Mouse (Mus musculus) gastrocnemius, postnatal 36 days (tissue): Measurements from ENCODE around the gene Col6a2. TPM values are rescaled to one million over a fixed set of nuclear protein-coding genes. Genes with fewer than 3 reads are reported as not detected.

Experiments used
- DNase-seq, 2 experiments: peaks; one replicate each; pipeline ENCODE4 v3.0.0; 2022
- intact Hi-C: fragments of 180-260 bp; cut with DNase I; formaldehyde crosslinking; loops from one replicate; pipeline ENCODE4 v1.15.1; 2025
- long read RNA-seq, 2 experiments: library from polyadenylated mRNA; stranded (forward); transcript quantifications; one replicate each; pipeline ENCODE4 v2.0.0; 2021
- total RNA-seq, 2 experiments: library from RNA; stranded (reverse); gene quantifications; 2 replicates each; pipeline ENCODE4 v1.2.3; 2021

The Col6a2 gene
- total RNA-seq = 10 to 100 TPM; 69.4 to 92.0 TPM
- long read RNA-seq, experiment 1, partial matches to known transcripts = 23 of 28 reads
- long read RNA-seq, experiment 1, other reads (novel, unspliced or antisense) = 2 of 28 reads
- long read RNA-seq, experiment 2, partial matches to known transcripts = 19 of 23 reads
- long read RNA-seq, experiment 2, other reads (novel, unspliced or antisense) = 1 of 23 reads

DNA sequence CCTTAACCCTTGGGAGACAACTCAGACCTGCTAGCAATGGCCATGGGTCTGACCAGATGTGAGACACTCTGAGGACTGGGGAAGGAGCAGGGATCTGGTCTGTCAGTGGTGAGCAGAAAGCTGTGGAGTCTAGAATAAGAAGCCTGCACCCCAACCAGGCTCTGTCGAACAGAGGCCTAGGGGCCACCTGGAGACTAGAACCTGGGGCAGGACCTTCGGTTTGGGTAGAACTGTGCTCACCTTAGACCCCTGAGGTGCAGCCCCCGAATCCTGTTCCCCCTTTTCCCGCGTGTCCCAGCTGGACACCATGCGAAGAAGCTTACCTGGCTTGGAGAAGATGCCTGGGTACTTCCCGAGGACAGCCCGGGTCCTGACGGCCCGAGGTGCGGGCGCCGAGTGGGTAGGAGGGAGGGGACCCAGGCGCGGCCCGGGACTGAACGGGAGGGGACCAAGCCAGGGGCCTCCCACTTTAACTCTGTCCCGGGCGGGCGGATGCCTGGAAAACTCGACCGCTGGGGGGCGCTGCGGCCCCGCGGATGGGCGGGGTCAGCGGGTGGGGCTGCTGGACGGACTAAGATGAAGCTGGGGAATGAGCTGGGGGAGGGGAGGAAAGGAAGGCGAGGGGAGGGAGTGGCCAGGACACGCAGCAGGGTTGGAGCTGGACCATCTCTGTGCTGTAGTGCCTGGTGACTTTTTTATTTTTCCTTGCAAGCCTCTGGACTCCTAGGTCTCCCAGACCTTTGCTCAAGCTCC is at the start of gene Col6a2:
TSS of gene Col6a2 (minus strand) at position 703 of the 753 bp plus-strand sequence.
- peak; percentile 95 for DNase-seq
- intact Hi-C loops = loop anchor here (2.0 to 5.0 kb wide), 3 partner anchors 39 to 156 kb away; partner anchors contain the start of genes Mcm3ap and Ybey

DNA sequence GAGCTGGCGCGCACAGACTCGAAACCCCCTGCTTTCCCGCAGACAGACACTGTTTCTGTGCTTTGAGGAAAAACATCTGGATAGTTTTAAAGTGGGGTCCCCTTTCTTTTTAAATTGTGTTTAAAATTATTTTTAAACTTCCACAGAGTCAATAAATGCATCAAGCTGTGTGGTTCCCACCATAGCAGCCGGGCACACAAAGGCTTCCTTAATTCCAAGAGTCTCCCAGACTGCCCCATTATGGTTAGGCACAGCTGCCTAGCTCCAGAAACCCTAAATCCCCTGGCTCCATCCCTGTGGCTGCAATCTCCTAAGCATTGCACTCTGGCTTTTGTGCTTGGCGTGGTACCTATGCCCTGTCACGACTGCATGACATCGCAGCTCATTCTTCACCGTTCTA is 48.5 kb upstream of the Col6a2 start:
- no peak for DNase-seq
- intact Hi-C loops = no loop called here

DNA sequence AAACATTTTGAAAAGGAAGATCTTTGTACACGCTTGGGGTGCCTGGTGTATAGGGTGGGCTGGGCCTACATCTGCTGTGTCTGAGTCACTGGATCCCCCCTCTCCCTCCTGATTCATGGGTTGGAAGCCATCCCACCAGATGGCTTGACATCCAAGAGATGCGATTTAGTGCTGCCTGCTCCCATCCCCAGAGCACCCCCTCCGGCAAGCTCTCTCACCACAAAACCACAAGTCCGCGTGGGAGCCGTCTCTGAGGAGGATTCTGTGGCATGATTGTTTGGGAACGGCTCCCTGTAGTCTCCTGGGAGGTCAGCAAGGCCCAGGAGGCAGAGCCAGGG is 45.5 kb upstream of the Col6a2 start:
- intact Hi-C loops = no loop called here
- peak; percentile 34 to 43 for DNase-seq

DNA sequence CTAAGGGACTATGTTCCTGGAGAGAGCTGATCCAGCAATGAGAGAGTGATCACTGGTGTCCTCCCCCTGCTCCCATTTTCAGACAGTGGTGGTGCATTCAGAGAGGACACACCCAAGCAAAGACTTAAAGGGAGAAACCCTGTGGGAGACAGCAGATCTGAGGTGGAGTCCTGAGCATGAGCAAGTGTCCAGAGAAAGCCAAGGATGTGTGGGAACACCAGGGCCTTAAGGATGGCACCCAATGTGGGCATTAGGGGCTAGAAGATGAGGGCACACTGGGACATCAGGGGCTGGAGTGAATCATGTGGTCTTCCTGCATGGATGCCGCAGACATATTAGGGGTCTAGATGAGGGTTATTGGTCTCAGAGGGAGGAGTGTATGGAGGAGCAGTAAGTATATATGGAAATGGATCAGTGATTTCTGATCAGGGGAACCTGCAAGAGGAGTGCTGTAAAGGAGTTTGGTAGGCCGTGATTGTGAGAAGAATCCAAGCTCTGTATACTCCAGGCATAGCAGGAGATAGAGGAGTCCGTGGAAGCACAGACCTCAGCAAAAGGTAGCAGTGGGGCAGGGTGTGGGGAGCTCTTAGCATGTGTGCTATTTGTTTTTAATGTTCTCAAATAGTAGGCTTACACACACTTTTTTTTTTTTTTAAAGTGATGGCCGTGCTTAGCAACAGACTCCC is 45.0 kb upstream of the Col6a2 start:
- intact Hi-C loops = no loop called here
- no peak for DNase-seq

DNA sequence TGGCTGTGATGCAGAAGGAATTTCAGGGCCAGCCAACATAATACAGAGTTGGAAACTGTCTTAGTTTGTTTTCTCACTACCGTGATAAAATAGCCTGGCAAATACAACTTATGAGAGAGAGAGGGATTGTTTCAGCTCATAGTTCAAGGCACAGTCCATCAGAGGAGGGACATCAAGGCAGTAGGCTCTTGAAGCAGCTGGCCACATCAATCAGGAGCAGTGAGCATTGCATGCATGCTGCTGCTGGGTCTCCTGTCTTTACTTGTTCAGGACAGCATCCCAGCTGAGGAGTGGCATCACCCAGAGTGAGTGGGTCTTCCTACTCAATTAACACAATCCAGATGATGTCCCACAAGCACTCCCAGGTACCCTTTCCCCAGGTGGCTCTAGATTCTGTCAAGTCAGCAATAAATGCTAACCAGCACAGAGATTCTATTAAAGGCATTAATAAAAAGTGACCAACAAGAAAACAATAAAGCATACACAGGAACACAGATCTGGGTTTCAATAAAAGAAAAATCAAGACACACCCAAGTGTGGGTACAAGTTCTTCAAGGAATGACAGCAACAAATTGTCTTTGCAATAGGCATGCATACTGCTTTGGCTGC is 43.9 kb upstream of the Col6a2 start:
- DNase-seq = no peak
- intact Hi-C loops = no loop called here

DNA sequence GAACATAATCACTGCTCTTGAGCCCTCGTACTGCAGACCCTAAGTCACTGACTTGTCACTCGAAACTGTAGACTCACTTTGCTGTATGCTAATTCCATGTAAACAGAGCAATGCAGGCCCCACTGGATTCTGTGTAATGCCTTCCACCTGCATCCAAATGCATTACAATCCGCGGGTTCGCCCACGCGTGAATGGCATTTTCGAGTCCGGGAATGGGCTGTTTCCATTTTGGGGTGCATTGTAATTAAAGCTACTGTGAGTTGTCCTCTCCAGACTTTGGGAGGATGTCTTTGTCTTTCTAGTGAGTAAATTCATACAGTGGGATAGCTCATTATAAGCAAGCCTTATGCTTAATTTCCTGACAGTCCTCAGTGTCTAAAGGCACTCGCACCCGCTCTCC is 42.1 kb upstream of the Col6a2 start:
- DNase-seq = no peak
- intact Hi-C loops = no loop called here

DNA sequence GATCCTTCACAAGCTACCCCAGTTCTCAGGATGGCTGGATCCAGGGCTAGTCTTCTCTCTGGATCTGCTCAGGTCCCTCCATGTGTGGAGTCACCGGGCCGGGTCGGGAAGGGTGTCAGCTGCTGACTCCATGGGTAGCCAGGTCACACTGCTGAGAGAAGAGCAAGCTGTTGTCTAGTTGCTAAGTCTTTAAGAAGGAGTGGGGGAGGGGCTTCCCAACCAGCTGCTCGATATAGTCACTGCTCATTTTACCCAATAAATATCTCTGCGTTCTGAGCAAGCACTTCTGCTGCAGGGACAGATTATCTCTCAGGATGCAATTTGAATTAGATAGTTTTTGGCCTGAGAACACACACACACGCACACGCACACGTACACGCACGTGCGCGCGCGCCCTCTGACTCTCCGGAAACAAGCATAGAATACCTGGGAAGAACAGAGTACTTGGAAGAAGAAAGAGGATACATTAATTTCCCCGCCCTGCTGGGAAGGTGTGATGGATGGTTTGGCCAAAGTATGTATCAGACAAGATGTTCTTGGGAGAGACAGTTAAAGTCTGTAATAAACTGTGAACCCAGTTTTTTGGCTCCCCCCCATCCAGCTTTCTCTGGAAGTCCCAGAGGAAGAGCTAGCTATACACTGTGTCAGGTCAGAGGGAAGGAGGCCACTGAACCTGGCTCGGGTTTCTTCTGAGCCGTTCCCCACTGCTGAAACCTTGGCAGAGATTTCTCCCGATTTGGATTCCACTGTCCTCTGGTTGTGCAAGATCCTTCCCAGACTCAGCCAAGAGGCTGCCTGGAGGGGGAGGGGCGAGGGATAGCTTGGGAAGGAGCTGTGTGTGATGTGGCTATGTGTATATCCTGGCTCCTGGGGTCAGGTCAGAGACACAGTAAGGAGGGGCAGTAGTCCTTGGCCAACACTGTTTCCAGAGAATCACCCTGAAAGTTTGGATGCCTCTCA is 41.0 kb upstream of the Col6a2 start:
- intact Hi-C loops = loop anchor here (5.0 kb wide), 1 partner anchor 42 kb away; the partner anchor contains the start of gene Col6a2
- peak; percentile 79 to 92 for DNase-seq

DNA sequence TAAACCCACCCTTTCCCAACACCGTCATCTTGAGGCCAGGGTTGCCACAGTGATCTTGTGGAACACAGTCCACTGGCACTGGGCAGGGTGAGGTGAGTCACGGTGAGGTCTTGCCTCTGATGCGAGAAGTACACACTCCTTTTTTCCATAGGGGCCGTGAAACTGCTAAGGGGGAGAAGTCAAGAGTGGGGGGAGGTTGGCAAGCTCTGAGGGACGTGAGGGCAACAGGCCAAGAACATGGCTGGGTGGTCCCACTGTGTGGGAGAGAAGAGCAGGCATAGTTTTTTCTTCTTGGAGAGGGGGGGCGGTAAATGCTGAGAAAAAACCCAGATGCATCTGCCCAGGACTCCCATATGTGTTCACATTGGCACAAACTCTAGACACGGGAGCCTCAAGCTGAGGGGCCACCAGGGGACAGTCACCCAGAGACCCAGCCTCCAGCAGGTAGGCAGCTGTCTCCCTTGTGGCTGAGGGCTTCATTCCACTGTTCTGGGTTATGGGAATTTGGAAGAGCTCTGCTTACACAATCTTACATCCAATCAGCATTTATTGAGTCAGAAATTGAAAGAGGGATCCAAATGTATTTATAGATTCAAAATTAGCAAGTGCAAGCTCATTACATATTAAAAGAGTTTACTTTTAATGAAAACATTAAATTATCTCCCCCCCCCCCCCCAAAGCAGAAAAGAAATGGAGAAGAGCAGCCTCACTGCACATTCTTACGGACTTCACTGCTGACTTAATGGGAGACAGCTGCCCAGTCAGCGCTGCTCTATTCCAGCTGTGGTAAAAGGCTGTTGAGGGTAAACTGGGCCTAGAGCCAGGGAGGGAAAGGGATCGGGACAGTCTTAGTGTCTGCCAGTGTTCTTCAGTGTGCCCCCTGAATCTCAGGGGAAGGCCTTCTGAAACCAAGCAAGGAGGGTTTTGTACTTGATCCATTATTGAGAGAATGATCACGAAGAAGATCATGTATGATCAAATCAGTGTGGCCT is 30.2 kb upstream of the Col6a2 start:
- intact Hi-C loops = no loop called here

DNA sequence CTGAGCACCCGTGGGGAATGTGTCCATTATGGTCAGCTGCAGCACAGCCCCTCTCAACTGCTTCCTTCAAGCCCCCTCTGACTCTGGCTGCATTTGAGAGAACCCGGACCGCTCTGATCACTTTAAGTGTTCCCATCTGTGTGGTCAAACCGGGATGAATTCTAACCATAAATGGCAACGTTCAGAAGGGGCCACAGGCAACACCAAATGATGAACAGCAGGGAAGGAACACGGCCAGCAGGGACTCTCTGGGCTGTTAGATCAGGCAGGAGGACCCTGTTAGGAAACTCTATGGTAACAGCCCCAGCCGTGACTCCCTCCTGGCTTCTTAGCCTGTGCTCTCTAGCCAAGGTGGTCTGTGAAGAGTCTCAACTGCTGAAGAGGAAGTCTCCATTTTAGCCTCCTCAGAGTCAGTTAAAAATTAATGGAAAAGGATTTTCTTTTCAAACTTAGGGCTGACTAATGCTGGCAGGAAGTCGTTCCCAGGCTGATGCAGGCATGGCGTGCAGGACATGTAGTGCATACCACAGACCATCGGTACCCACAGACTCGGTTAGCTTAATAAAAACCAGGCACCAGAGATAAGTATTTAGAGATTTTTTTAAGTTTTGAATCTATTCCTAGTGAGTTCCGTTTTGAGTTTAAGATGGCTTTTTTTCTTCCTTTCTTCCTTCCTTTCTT is 27.4 kb upstream of the Col6a2 start:
- intact Hi-C loops = no loop called here
- no peak for DNase-seq

More for the DNA sequence above, 30.2 kb upstream of the Col6a2 start:
- DNase-seq = no peak

DNA sequence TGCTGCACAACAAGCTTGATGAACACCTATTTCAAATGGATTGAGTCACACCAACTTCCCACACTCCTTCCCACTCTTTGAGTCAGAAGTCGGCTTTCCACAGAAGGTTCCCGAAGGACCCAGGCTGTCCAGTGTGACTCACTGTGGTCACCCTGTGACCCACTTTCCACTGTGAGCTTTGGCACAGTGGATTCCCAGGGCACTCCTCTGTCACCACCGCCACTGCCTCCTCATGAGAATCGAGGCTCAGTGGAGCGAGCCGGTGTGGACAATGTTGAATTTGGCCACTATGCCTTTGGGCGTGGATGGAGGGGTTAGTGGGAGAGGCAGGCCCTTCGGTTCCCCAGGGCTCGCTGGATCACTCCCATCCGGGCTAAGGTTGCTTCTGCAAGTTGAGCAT is 25.3 kb upstream of the Col6a2 start:
- DNase-seq = peak; percentile 39 to 40
- intact Hi-C loops = no loop called here

DNA sequence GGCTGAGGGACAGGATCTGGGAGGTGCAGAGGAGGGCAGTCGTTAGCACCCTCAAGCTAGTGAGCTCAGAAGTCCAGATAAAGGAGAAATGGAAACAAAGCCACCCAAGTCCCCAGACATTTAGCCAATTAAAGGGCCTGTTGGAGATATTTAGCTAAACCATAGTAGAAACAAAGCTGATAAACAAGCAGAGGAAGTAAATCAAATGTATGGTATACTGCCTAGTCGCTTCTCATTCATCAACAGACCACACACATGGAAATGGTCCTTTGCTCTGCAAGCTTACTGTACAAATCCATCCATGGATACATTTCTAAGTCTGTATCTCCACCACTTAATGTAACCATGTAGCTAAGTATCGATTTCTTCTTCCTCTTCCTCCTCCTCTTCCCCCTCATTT is 24.0 kb upstream of the Col6a2 start:
- intact Hi-C loops = no loop called here
- no peak for DNase-seq

DNA sequence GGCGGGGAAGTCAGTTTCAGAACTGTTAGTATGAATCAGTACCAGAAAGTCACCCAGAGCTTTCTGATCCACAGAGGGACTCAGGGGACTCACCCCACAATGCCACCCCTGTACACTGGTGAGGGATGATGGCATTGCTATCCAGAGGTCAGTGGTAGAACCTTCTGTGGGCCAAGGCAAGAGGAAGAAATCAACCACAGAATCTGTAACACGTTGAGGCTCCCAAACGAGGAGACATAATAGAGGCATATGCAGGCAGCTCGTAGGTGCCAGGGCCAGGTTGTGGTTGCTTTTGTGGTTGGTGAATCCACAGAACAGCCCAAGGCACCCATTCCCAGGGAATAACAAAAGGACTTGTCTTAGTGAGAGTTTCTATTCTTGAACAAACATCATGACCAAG is 22.3 kb upstream of the Col6a2 start:
- DNase-seq = no peak
- intact Hi-C loops = no loop called here

DNA sequence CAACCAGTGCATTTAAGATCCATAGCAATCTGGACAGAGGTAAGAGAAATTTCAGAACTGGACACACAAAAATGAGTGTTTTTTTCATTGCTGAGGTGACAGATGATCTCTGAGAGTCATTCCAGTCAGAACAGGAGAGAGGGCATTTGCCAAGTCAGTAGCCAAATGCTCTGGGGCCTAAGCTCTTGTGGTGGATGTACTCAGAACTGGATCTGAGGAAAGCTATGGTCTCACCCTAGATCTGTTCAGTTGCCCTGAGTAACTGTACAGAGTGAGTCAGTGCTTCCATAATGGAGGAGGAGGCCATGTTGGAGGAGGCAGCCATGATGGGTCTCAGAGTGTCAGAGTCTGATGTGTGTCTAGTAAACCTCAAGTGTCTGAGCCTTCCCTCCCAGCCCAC is 21.6 kb upstream of the Col6a2 start:
- intact Hi-C loops = no loop called here
- DNase-seq = no peak

DNA sequence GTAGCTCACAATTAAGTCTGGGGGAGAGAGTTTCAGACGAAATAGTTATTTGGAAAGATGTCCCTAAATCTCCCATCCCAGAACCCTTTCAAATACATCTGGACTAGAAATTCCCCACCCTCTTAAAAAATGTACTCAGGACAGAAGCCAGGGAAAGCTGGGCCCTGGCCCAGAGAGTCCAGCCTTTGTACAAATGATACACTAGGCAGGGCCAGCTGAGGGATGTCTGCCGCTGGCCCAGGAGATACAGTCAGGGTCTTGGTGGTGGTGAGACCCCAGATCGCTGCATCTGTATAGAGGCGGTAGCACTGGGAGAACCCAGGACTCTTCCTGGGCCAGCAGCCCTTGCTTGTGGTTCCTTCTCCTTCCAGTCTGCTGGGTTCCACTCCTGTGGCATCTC is 20.6 kb upstream of the Col6a2 start:
- intact Hi-C loops = no loop called here
- peak; percentile 64 to 71 for DNase-seq

DNA sequence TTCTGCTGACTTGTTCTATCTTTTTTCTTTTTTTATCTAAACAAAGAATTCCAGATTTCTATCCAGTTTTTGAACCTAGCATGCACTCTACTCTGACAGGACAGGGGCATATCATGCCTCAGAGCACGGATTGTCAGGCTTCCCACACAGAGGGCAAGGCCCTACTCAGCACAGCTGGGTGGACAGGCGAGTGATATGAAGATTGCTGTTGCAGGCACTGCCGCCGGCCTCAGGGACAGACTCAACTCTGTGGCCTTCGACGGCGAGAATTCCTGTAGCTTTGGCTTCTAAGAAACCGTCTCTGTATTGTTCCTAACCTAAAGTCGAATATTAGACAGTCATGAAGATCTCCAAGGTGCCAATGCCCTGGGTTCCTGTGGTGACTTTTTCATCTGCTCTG is 20.0 kb upstream of the Col6a2 start:
- DNase-seq = no peak
- intact Hi-C loops = no loop called here

DNA sequence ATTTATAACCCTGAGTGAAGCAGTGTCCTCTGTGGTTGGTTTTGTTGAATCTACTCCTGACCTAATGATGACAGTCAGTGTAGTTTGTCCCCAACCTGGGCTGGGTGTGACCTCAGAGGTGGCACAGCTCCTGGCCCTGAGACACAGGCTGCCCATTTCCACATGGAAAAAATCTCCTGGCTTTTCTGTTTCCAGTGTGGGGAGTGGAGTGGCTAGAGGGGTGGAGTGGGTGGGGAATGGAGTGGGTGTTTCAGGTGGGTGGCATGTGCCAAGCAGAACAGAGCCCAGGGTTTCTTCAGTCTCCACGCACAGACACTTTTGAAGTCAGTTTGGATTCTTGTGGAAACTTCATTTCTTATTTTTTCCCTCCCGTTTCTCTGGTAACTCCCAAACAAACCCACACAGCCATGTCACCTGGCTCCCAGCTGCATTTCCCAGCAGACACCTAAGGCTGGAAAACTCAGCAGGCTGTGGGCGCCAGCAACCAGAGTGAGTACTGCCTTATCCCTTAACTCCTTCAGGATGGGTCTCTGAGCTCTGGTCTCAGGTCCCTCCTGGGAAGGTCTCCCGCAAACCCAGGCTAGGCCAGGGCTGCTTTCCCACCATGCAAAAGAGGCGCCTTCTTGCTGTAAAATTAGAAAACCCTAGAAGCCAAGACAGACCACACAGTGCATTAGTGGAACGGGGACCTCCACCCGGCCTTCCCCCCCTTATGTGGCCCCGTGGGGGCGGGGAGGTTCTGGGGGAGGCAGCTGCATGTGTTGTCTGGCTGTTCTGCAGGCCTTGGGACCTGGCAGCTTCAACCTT is 19.4 kb upstream of the Col6a2 start:
- intact Hi-C loops = no loop called here
- peak; percentile 57 to 72 for DNase-seq

DNA sequence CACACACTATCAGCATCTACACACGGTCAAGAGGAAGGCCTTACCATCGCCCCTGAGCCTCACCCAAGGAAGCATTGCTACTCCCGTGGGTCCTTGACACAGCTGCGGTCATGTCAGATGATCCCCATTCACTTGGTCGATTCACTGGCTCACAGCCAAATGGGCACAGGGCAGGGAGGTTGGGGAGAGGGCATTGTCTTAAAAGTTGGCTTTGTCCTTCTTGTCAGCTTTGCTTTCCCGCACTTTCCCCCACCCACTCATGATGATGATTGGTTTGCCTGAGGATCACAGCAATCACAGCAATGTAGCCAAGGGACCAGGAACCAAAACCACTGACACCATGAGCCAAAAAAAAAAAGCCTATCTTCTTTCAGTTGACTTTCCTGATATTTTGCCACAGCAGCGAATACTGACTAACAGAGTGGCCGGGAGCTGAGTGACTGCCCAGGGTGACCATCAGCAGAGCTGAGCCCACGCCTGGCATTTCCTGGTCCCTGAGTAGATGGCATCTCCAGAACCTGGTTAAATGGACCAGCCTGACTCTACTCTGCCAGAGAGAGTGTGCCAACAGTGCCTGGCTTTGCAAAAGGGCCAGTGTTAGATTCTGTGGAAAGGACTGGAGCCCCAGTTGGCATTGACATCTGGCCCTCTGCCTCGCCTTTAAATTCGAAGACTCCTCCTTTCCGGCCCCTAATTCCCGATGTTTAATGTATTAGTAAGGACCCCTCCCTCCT is 18.6 kb upstream of the Col6a2 start:
- no peak for DNase-seq
- intact Hi-C loops = no loop called here
